Mouse (Mus musculus) cerebellum, postnatal 4 days (tissue): ENCODE results near the gene Gm15080.
"Not testable (repeated sequence)": the region's sequence is repeated elsewhere in the genome, so short reads cannot be mapped to it uniquely, and the experiment has no call there.

Source experiments
- DNase-seq, 2 experiments: peaks; one replicate each; pipeline ENCODE4 v3.0.0; 2022; ENCODE audit warnings: low spot score in 2 of 2, mixed read lengths in 1 of 2

Gene Gm15080

DNA sequence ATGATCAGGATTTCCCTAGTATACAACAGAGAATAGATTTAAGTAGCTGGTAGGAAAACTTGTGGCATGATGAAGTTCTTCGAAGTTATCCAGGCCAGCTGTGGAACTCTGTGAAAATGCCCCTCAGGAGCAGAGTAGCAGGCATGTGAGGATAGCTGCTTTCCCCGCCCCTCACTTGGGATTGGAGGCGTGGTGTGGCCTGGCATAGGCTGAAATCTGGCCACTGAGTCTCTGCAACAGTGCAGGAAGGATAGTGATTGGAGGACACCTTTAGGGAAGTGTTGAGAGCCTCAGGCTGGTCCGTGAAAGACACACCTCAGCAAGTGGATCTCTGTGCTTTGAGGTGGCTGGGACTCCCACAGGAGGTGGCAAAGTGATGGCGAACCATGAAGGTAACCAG, at the start of gene Gm15080:
TSS of gene Gm15080 (plus strand) at position 301 of the 400 bp plus-strand sequence.
- DNase-seq = not testable (repeated sequence)
